Mouse (Mus musculus) myocyte (in vitro differentiated cells): Measurements from ENCODE around the gene Mta3.
"Not testable (repeated sequence)": the region's sequence is repeated elsewhere in the genome, so short reads cannot be mapped to it uniquely, and the experiment has no call there.

Experiments used
- CEBPB ChIP-seq: IDR thresholded peaks from 2 replicates; pipeline ENCODE4 v1.6.1; 2011; ENCODE audit warnings: mild to moderate bottlenecking, moderate library complexity; ENCODE audit not compliant: poor library complexity, insufficient read depth, severe bottlenecking
- E2F4 ChIP-seq: IDR thresholded peaks from one replicate; pipeline ENCODE4 v1.6.1; 2011; ENCODE audit warnings: mild to moderate bottlenecking, control low read depth, moderate library complexity; ENCODE audit not compliant: insufficient read depth
- MYOG ChIP-seq, 3 experiments: IDR thresholded peaks; one replicate each; pipeline ENCODE4 v1.6.1; 2011; ENCODE audit warnings: control low read depth in 2 of 3, low read depth in 2 of 3, mild to moderate bottlenecking in 2 of 3; ENCODE audit not compliant: insufficient read length in 2 of 3, control insufficient read depth in 1 of 3, insufficient read depth in 1 of 3
- POLR2A ChIP-seq: IDR thresholded peaks from one replicate; pipeline ENCODE4 v1.6.1; 2011; ENCODE audit warnings: low read depth, mild to moderate bottlenecking, control low read depth, moderate library complexity; ENCODE audit not compliant: insufficient read length
- POLR2AphosphoS2 ChIP-seq: IDR thresholded peaks from one replicate; pipeline ENCODE4 v1.6.1; 2011; ENCODE audit warnings: low read depth, control low read depth; ENCODE audit not compliant: insufficient read length
- SRF ChIP-seq: IDR thresholded peaks from one replicate; pipeline ENCODE4 v1.6.1; 2011; ENCODE audit warnings: low read depth; ENCODE audit not compliant: control insufficient read depth, insufficient read length
- USF1 ChIP-seq: IDR thresholded peaks from one replicate; pipeline ENCODE4 v1.6.1; 2011; ENCODE audit warnings: low read depth, mild to moderate bottlenecking, control low read depth, moderate library complexity

DNA sequence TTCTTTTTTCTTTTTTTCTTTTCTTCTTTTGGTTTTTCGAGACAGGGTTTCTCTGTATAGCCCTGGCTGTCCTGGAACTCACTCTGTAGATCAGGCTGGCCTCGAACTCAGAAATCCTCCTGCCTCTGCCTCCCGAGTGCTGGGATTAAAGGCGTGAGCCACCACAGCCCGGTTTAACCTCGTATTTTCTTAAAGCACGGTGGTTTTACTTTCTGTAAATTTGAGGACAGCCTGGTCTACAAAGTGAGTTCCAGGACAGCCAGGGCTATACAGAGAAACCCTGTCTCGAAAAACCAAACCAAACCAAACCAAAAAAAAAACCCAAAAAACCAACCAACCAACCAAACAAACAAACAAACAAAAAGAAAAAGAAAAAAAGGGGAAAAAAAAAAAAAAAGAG, 155.0 kb downstream of the Mta3 start:
- TF ChIP-seq CEBPB; POLR2A; E2F4; USF1; SRF; POLR2AphosphoS2; MYOG (IDR thresholded peaks at IDR 0.05; ENCODE audit: control insufficient read depth in 1 of 3, insufficient read depth in 1 of 3, insufficient read length in 2 of 3, low read depth in 2 of 3): not testable (repeated sequence)
